Mouse (Mus musculus): ENCODE measurements around the gene Pald1. TPM values are rescaled to one million over a fixed set of nuclear protein-coding genes. Genes with fewer than 3 reads are reported as not detected.
A peak's percentile ranks its signal among the peaks of the same experiment; 100 is the strongest.

The Pald1 gene
- polyA plus RNA-seq, 1 experiment = 69.1 TPM

DNA sequence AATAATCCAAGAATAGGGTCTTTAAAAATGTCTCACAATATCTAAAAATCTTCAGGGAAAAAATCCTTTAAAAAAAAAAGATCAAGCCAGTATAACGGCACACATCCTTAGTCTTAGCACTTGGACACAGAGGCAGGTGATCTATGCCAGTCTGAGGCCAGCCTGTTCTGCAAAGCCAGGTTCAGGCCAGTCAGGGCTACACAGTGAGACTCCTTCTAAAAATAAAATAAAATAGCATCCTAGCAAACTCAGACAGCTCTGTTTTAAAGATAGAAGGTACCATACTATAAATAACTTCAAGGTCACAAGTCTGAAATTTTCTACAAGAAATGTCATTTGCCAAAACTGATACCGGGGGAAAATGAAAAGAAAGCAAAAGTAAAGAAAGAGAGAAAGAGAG lies 93.3 kb downstream of the Pald1 start:
- TF ChIP-seq POLR2A (IDR thresholded peaks at IDR 0.05; ENCODE audit: borderline replicate concordance, extremely low read depth, low read depth, low read length) (no peak), CTCF (IDR thresholded peaks at IDR 0.05; ENCODE audit: insufficient read depth, low read length) (no peak)
- H3K4me3 ChIP-seq (replicated peaks; ENCODE audit: extremely low read depth, low read depth, low read length) = no peak overlapping the region
- no peaks in the 10 kb centered on the region for H3K4me1 ChIP-seq (ENCODE audit: control insufficient read depth, insufficient read depth, low read length)
- WGBS = 58% methylated on average over 2 of the region's 2 CpGs
- DNase-seq = no peak

DNA sequence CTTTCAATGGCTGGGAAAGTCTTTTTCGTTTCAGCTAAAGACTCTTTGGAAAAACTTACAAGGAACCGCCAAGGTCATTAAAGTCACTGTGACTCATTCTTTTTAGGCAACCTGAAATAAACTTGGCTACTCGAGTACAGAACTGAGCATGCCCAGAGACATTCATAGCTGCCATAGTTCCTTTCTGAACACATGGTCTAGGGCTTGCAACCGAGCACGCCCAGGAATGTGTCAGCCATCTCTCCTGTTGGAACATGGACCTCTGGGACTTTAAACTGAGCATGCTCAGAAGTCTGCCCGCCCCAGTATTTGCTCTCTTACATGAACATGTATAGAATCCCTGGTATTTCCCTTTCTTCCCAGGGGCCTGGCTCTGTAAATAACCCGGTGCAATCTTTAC lies 97.1 kb downstream of the Pald1 start:
- H3K4me1 ChIP-seq (ENCODE audit: control insufficient read depth, insufficient read depth, low read length) = no peaks in the 10 kb centered on the region
- TF ChIP-seq POLR2A (IDR thresholded peaks at IDR 0.05; ENCODE audit: borderline replicate concordance, extremely low read depth, low read depth, low read length) = no peak
- TF ChIP-seq CTCF (IDR thresholded peaks at IDR 0.05; ENCODE audit: insufficient read depth, low read length) = no peak
- H3K4me3 ChIP-seq (replicated peaks; ENCODE audit: extremely low read depth, low read depth, low read length) = no peak overlapping the region
- no peak for DNase-seq
- 42% methylated on average over 7 of the region's 7 CpGs for WGBS

- WGBS = 65% methylated on average over 11 of the region's 11 CpGs
- DNase-seq = no peak
- no peaks in the 10 kb centered on the region for H3K4me1 ChIP-seq (ENCODE audit: control insufficient read depth, insufficient read depth, low read length)
These were observed 98.1 kb downstream of the Pald1 start for GRCm38 (mm10) chr10:61285271-61285670.

GRCm38 (mm10) chr10:61284309-61284708 lies 99.0 kb downstream of the Pald1 start:
- no peak for DNase-seq
- WGBS = 83% methylated on average over 4 of the region's 4 CpGs
- TF ChIP-seq POLR2A (IDR thresholded peaks at IDR 0.05; ENCODE audit: borderline replicate concordance, extremely low read depth, low read depth, low read length) = no peak
- TF ChIP-seq CTCF (IDR thresholded peaks at IDR 0.05; ENCODE audit: insufficient read depth, low read length) = no peak

More at GRCm38 (mm10) chr10:61285271-61285670, 98.1 kb downstream of the Pald1 start:
- no peak overlapping the region for H3K4me3 ChIP-seq (replicated peaks; ENCODE audit: extremely low read depth, low read depth, low read length)
- TF ChIP-seq POLR2A (IDR thresholded peaks at IDR 0.05; ENCODE audit: borderline replicate concordance, extremely low read depth, low read depth, low read length) = no peak
- TF ChIP-seq CTCF (IDR thresholded peaks at IDR 0.05; ENCODE audit: insufficient read depth, low read length) = no peak

DNA sequence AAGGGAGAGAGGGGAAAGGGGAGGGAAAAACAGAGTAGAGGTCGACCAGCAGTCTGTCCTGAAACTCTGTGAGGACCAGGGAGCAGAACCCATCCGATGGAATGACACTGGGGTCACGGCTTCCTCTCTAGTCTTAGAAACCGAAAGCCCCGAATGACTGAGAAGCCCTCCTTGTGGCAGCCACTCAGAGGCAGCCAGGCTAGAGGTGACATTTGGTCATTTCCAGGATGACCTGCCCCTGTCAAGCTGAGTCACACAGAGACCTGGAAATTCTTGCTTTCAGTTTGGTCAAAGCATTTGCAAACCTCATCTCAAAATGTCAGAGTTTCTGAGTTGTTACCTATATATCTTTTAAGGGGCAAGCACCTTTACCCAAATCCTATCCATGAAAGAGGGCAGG lies 102.2 kb downstream of the Pald1 start:
- Histone ChIP-seq H3K4me3 (replicated peaks; ENCODE audit: extremely low read depth, low read depth, low read length) (no peak overlapping the region), H3K4me1 (ENCODE audit: control insufficient read depth, insufficient read depth, low read length) (no peaks in the 10 kb centered on the region)
- WGBS = 53% methylated on average over 5 of the region's 5 CpGs
- TF ChIP-seq POLR2A (IDR thresholded peaks at IDR 0.05; ENCODE audit: borderline replicate concordance, extremely low read depth, low read depth, low read length) (no peak), CTCF (IDR thresholded peaks at IDR 0.05; ENCODE audit: insufficient read depth, low read length) (no peak)
- no peak for DNase-seq

More at GRCm38 (mm10) chr10:61284309-61284708, 99.0 kb downstream of the Pald1 start:
- Histone ChIP-seq H3K4me3 (replicated peaks; ENCODE audit: extremely low read depth, low read depth, low read length) (no peak overlapping the region), H3K4me1 (ENCODE audit: control insufficient read depth, insufficient read depth, low read length) (no peaks in the 10 kb centered on the region)

DNA sequence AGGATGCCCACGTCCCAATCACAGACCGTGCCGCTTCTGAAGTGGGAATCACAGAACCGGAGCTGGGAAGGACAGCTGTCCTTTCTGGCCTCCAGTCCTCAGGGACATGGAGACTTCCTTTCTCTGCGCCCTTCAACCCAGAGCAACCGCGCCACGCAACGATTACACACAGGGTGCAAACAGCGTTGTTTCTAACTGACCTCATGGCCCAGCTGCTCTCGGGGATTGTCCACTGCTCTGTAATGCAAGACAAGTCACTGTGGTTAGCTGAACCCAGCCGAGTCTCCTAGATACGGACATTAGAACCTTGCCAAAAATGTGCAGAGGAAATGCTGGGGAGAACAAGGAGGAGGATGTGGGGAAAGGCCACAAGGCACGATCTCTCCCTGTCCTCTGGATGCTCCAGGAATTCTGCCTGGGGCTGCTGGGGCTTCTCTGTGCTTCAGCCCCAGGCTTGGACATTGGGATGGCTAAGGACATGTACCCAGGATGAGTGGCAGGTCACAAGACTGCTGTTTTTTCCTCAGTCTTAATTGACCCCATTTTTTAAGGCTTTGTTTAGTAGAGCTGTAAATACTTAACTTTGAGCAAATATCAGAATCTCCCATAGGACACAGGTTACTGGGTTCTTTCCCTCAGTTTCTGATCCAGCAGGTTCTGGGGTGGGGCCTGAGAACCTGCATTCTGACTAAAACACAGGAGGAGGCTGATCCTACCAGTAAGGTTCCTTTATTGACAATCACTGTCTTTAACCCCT lies 105.2 kb downstream of the Pald1 start:
- peaks cover 4% of the 10 kb centered on the region; the same call in 1 of the 2 replicates for H3K4me1 ChIP-seq (ENCODE audit: control insufficient read depth, insufficient read depth, low read length)
- WGBS = 49% methylated on average over 14 of the region's 14 CpGs
- H3K4me3 ChIP-seq (replicated peaks; ENCODE audit: extremely low read depth, low read depth, low read length) = no peak overlapping the region
- DNase-seq = no peak
- TF ChIP-seq POLR2A (IDR thresholded peaks at IDR 0.05; ENCODE audit: borderline replicate concordance, extremely low read depth, low read depth, low read length) = no peak
- TF ChIP-seq CTCF (IDR thresholded peaks at IDR 0.05; ENCODE audit: insufficient read depth, low read length) = no peak

- TF ChIP-seq POLR2A (IDR thresholded peaks at IDR 0.05; ENCODE audit: borderline replicate concordance, extremely low read depth, low read depth, low read length) (no peak), CTCF (IDR thresholded peaks at IDR 0.05; ENCODE audit: insufficient read depth, low read length) (no peak)
- DNase-seq = no peak
- peaks cover 4% of the 10 kb centered on the region; the same call in 1 of the 2 replicates for H3K4me1 ChIP-seq (ENCODE audit: control insufficient read depth, insufficient read depth, low read length)
- no peak overlapping the region for H3K4me3 ChIP-seq (replicated peaks; ENCODE audit: extremely low read depth, low read depth, low read length)
- 90% methylated on average over 6 of the region's 6 CpGs for WGBS
These were observed 106.3 kb downstream of the Pald1 start for GRCm38 (mm10) chr10:61277051-61277450.

- TF ChIP-seq CTCF (IDR thresholded peaks at IDR 0.05; ENCODE audit: insufficient read depth, low read length) = peak; percentile 80
- no peak for TF ChIP-seq POLR2A (IDR thresholded peaks at IDR 0.05; ENCODE audit: borderline replicate concordance, extremely low read depth, low read depth, low read length)
- no peak for DNase-seq
- Histone ChIP-seq H3K4me3 (replicated peaks; ENCODE audit: extremely low read depth, low read depth, low read length) (no peak overlapping the region), H3K4me1 (ENCODE audit: control insufficient read depth, insufficient read depth, low read length) (peaks cover 4% of the 10 kb centered on the region; the same call in 1 of the 2 replicates)
- 6% methylated on average over 5 of the region's 5 CpGs for WGBS
These were observed 107.6 kb downstream of the Pald1 start for GRCm38 (mm10) chr10:61275669-61276110.

GRCm38 (mm10) chr10:61274532-61274931 lies 108.8 kb downstream of the Pald1 start:
- no peak for TF ChIP-seq CTCF (IDR thresholded peaks at IDR 0.05; ENCODE audit: insufficient read depth, low read length)
- TF ChIP-seq POLR2A (IDR thresholded peaks at IDR 0.05; ENCODE audit: borderline replicate concordance, extremely low read depth, low read depth, low read length) = no peak
- Histone ChIP-seq H3K4me3 (replicated peaks; ENCODE audit: extremely low read depth, low read depth, low read length) (no peak overlapping the region), H3K4me1 (ENCODE audit: control insufficient read depth, insufficient read depth, low read length) (peaks cover 4% of the 10 kb centered on the region; the same call in 1 of the 2 replicates)
- no peak for DNase-seq
- WGBS = 35% methylated on average over 2 of the region's 2 CpGs

GRCm38 (mm10) chr10:61273844-61274215 lies 109.5 kb downstream of the Pald1 start:
- 65% methylated on average over 7 of the region's 7 CpGs for WGBS
- DNase-seq = no peak
- no peak for TF ChIP-seq CTCF (IDR thresholded peaks at IDR 0.05; ENCODE audit: insufficient read depth, low read length)
- peak; percentile 27; the same call in 1 of the 2 replicates for TF ChIP-seq POLR2A (IDR thresholded peaks at IDR 0.05; ENCODE audit: borderline replicate concordance, extremely low read depth, low read depth, low read length)
- H3K4me1 ChIP-seq (ENCODE audit: control insufficient read depth, insufficient read depth, low read length) = peaks cover 4% of the 10 kb centered on the region; the same call in 1 of the 2 replicates
- H3K4me3 ChIP-seq (replicated peaks; ENCODE audit: extremely low read depth, low read depth, low read length) = no peak overlapping the region

Measured in lung, adult 2 months (tissue).